Mouse (Mus musculus) olfactory bulb, adult 2 months (tissue): ENCODE data around the gene Tmed2. TPM values are rescaled to one million over a fixed set of nuclear protein-coding genes. Genes with fewer than 3 reads are reported as not detected.
A peak's percentile ranks its signal among the peaks of the same experiment; 100 is the strongest.
"Not testable (repeated sequence)": the region's sequence is repeated elsewhere in the genome, so short reads cannot be mapped to it uniquely, and the experiment has no call there.

Experiments
- H3K27ac ChIP-seq: fragments of 200-500 bp; 2 replicates; pipeline ENCODE4 v1.5.1; 2012; ENCODE audit warnings: low read depth, low read length; ENCODE audit not compliant: insufficient read depth
- H3K4me1 ChIP-seq: fragments of 200-500 bp; 2 replicates; pipeline ENCODE4 v1.6.1; 2012; ENCODE audit warnings: low read length; ENCODE audit not compliant: control insufficient read depth, insufficient read depth
- H3K4me3 ChIP-seq: fragments of 200-500 bp; 2 replicates; pipeline ENCODE4 v1.5.1; 2012; ENCODE audit warnings: mild to moderate bottlenecking, low read depth, low read length, moderate library complexity; ENCODE audit not compliant: insufficient read depth
- CTCF ChIP-seq: fragments of 200-500 bp; IDR thresholded peaks from 2 replicates; pipeline ENCODE4 v1.5.1; 2012; ENCODE audit warnings: low read depth, mild to moderate bottlenecking, low read length, moderate library complexity; ENCODE audit not compliant: insufficient read depth
- POLR2A ChIP-seq: fragments of 200-500 bp; IDR thresholded peaks from 2 replicates; pipeline ENCODE4 v1.6.1; 2012; ENCODE audit warnings: mild to moderate bottlenecking, low read depth, low read length, moderate library complexity; ENCODE audit not compliant: insufficient read depth
- WGBS: fragments of 180-500 bp; shearing (Covaris S2); methylation state at CpG from one replicate; pipeline ENCODE4 v1.1.7; 2018; 5-methylcytosine and 5-hydroxymethylcytosine counted together
- polyA plus RNA-seq: library from polyadenylated mRNA; stranded (reverse); fragments of >200 nt; gene quantifications from 2 replicates; pipeline ENCODE4 v1.2.4, GENCODE M21; 2012; ENCODE audit warnings: low replicate concordance; ENCODE audit not compliant: missing spikeins, insufficient read depth, insufficient read length

Gene Tmed2
- not detected in 2 replicates for polyA plus RNA-seq

GRCm38 (mm10) chr5:124540383-124540786, at the start of gene Tmed2:
Tmed2 (plus strand) TSS chr5:124540695.
- H3K27ac ChIP-seq: no peak within 1 kb of the TSS; the same call in 1 of the 2 replicates
- TF ChIP-seq POLR2A: no peak; the same call in 1 of the 2 replicates
- TF ChIP-seq CTCF: no peak

GRCm38 (mm10) chr5:124491732-124492131, 48.8 kb upstream of the Tmed2 start:
- no peak overlapping the region for H3K4me3 ChIP-seq
- 60% methylated on average over 4 of the region's 4 CpGs for WGBS
- H3K4me1 ChIP-seq: peaks cover 3% of the 10 kb centered on the region; the same call in 1 of the 2 replicates
- H3K27ac ChIP-seq: no peak overlapping the region
- TF ChIP-seq CTCF (no peak), POLR2A (no peak)

More at GRCm38 (mm10) chr5:124540383-124540786, at the start of gene Tmed2:
- Histone ChIP-seq H3K4me1 (peaks cover 13% of the 10 kb centered on the region), H3K4me3 (peak within 1 kb of the TSS; percentile 77)
- WGBS: under 1% methylated on average over 35 of the region's 35 CpGs

- TF ChIP-seq CTCF (no peak), POLR2A (no peak)
- Histone ChIP-seq H3K4me3 (no peak overlapping the region), H3K4me1 (peaks cover 3% of the 10 kb centered on the region; the same call in 1 of the 2 replicates), H3K27ac (no peak overlapping the region)
- WGBS: 84% methylated on average over 4 of the region's 4 CpGs
Observed at GRCm38 (mm10) chr5:124492618-124493017, 47.9 kb upstream of the Tmed2 start.

- WGBS: 89% methylated on average over 11 of the region's 11 CpGs
- TF ChIP-seq CTCF: no peak
- TF ChIP-seq POLR2A: no peak
- Histone ChIP-seq H3K27ac (no peak overlapping the region), H3K4me3 (no peak overlapping the region), H3K4me1 (peaks cover 3% of the 10 kb centered on the region; the same call in 1 of the 2 replicates)
Observed at GRCm38 (mm10) chr5:124493455-124493854, 47.0 kb upstream of the Tmed2 start.

GRCm38 (mm10) chr5:124495547-124495946, 44.9 kb upstream of the Tmed2 start:
- TF ChIP-seq CTCF: no peak
- no peak for TF ChIP-seq POLR2A
- H3K4me3 ChIP-seq: no peak overlapping the region
- H3K27ac ChIP-seq: no peak overlapping the region
- H3K4me1 ChIP-seq: peaks cover 3% of the 10 kb centered on the region; the same call in 1 of the 2 replicates
- 52% methylated on average over 7 of the region's 7 CpGs for WGBS

GRCm38 (mm10) chr5:124496614-124497514, 43.6 kb upstream of the Tmed2 start:
- WGBS: 82% methylated on average over 15 of the region's 15 CpGs
- Histone ChIP-seq H3K4me3 (no peak overlapping the region), H3K4me1 (peaks cover 3% of the 10 kb centered on the region; the same call in 1 of the 2 replicates), H3K27ac (no peak overlapping the region)
- no peak for TF ChIP-seq CTCF
- no peak for TF ChIP-seq POLR2A

- H3K27ac ChIP-seq: no peak overlapping the region
- 78% methylated on average over 9 of the region's 9 CpGs for WGBS
Observed at GRCm38 (mm10) chr5:124498221-124498876, 42.1 kb upstream of the Tmed2 start.

GRCm38 (mm10) chr5:124499001-124499400, 41.5 kb upstream of the Tmed2 start:
- H3K4me1 ChIP-seq: peaks cover 3% of the 10 kb centered on the region; the same call in 1 of the 2 replicates
- 46% methylated on average over 5 of the region's 5 CpGs for WGBS
- H3K4me3 ChIP-seq: no peak overlapping the region
- TF ChIP-seq POLR2A: no peak
- TF ChIP-seq CTCF: no peak
- no peak overlapping the region for H3K27ac ChIP-seq

More at GRCm38 (mm10) chr5:124498221-124498876, 42.1 kb upstream of the Tmed2 start:
- no peak for TF ChIP-seq POLR2A
- no peak for TF ChIP-seq CTCF
- Histone ChIP-seq H3K4me1 (peaks cover 3% of the 10 kb centered on the region; the same call in 1 of the 2 replicates), H3K4me3 (no peak overlapping the region)

GRCm38 (mm10) chr5:124500037-124500436, 40.5 kb upstream of the Tmed2 start:
- not testable (repeated sequence) for H3K4me3 ChIP-seq, H3K27ac ChIP-seq, H3K4me1 ChIP-seq
- 85% methylated on average over 4 of the region's 4 CpGs for WGBS
